Mouse (Mus musculus) embryonic stem cell, embryonic (primary cell): ENCODE measurements around the gene Smok3b.
"Not testable (repeated sequence)": the region's sequence is repeated elsewhere in the genome, so short reads cannot be mapped to it uniquely, and the experiment has no call there.

Experiments
- CTCF ChIA-PET, 4 experiments: fragments of 300-600 bp in 2 of 4; fragments of 350-600 bp in 2 of 4; sonication (Branson Sonifier 250); formaldehyde crosslinking; loops; one replicate each; lab custom pipeline; 2022; ENCODE audit warnings: inconsistent platforms in 2 of 4; lab: Charles Lee
- POLR2A ChIA-PET, 4 experiments: fragments of 300-600 bp in 2 of 4; fragments of 350-600 bp in 2 of 4; sonication (Branson Sonifier 250); formaldehyde crosslinking; loops; one replicate each; lab custom pipeline; 2022; ENCODE audit warnings: antibody characterized with exemption in 4 of 4, inconsistent platforms in 1 of 4; lab: Charles Lee

Smok3b gene

GRCm38 (mm10) chr5:138020961-138021479 lies at the start of gene Smok3b, which contains the start of gene Smok3a:
Smok3b (plus strand) TSS chr5:138021429.
Smok3a (plus strand) TSS chr5:138021261.
- POLR2A ChIA-PET, CTCF ChIA-PET: not testable (repeated sequence)

- POLR2A ChIA-PET: interaction anchor here in 2 of 4 experiments (0.7 to 1.1 kb wide), 2 partner anchors 95 to 113 kb away, joined by 3 to 4 read pairs; no protein-coding TSS in a partner anchor
Measured at GRCm38 (mm10) chr5:137973161-137973560, 48.1 kb upstream of the Smok3b start.

GRCm38 (mm10) chr5:137973738-137974137 lies 47.5 kb upstream of the Smok3b start:
- CTCF ChIA-PET: interaction anchor here (0.6 to 2.0 kb wide), 16 partner anchors 11 to 455 kb away, joined by 3 to 8 read pairs (median 4); partner anchors contain the start of genes Gigyf1 (in 1 of the 4) and Gjc3 (in 1 of the 4)
- POLR2A ChIA-PET: interaction anchor here in 2 of 4 experiments (0.7 to 1.1 kb wide), 2 partner anchors 95 to 112 kb away, joined by 3 to 4 read pairs; no protein-coding TSS in a partner anchor

More at GRCm38 (mm10) chr5:137973161-137973560, 48.1 kb upstream of the Smok3b start:
- CTCF ChIA-PET: interaction anchor here (0.6 to 2.0 kb wide), 16 partner anchors 10 to 455 kb away, joined by 3 to 8 read pairs (median 4); partner anchors contain the start of genes Gigyf1 (in 1 of the 4) and Gjc3 (in 1 of the 4)

- CTCF ChIA-PET: interaction anchor here in 1 of 4 experiments (0.6 kb wide), 1 partner anchor 225 kb away, joined by 4 read pairs; no protein-coding TSS in a partner anchor
- POLR2A ChIA-PET: no interaction called here
Measured at GRCm38 (mm10) chr5:137974724-137975123, 46.5 kb upstream of the Smok3b start.

- ChIA-PET CTCF (no interaction called here), POLR2A (no interaction called here)
Measured at GRCm38 (mm10) chr5:137975434-137975833, 45.8 kb upstream of the Smok3b start.

GRCm38 (mm10) chr5:137977291-137977690 lies 43.9 kb upstream of the Smok3b start:
- POLR2A ChIA-PET: no interaction called here
- CTCF ChIA-PET: no interaction called here

- ChIA-PET CTCF (no interaction called here), POLR2A (no interaction called here)
Measured at GRCm38 (mm10) chr5:137979081-137979480, 42.1 kb upstream of the Smok3b start.

- CTCF ChIA-PET: no interaction called here
- POLR2A ChIA-PET: no interaction called here
Measured at GRCm38 (mm10) chr5:137981300-137981699, 39.9 kb upstream of the Smok3b start, which contains the start of gene Azgp1. Azgp1 (plus strand) TSS chr5:137981520.

GRCm38 (mm10) chr5:137986351-137986750 lies 34.9 kb upstream of the Smok3b start:
- CTCF ChIA-PET: no interaction called here
- POLR2A ChIA-PET: no interaction called here

- CTCF ChIA-PET: no interaction called here
Measured at GRCm38 (mm10) chr5:138009437-138009836, 11.8 kb upstream of the Smok3b start.

GRCm38 (mm10) chr5:138012382-138012781 lies 8.8 kb upstream of the Smok3b start:
- ChIA-PET POLR2A (no interaction called here), CTCF (no interaction called here)

More at GRCm38 (mm10) chr5:138009437-138009836, 11.8 kb upstream of the Smok3b start:
- POLR2A ChIA-PET: interaction anchor here in 3 of 4 experiments (0.5 to 0.6 kb wide), 3 partner anchors 13 to 313 kb away, joined by 3 read pairs; no protein-coding TSS in a partner anchor

- ChIA-PET CTCF (no interaction called here), POLR2A (no interaction called here)
Measured at GRCm38 (mm10) chr5:138016530-138016929, 4.7 kb upstream of the Smok3b start.

- ChIA-PET POLR2A (no interaction called here), CTCF (no interaction called here)
Measured at GRCm38 (mm10) chr5:138016997-138017396, 4.2 kb upstream of the Smok3b start.

- POLR2A ChIA-PET, CTCF ChIA-PET: not testable (repeated sequence)
Measured at GRCm38 (mm10) chr5:138019577-138019976, 1.7 kb upstream of the Smok3b start.

GRCm38 (mm10) chr5:138052894-138053293 lies 31.7 kb downstream of the Smok3b start, which contains the start of gene Smok3c:
Smok3c (plus strand) TSS chr5:138053194.
- POLR2A ChIA-PET, CTCF ChIA-PET: not testable (repeated sequence)

- CTCF ChIA-PET: interaction anchor here in 2 of 4 experiments (0.6 to 0.9 kb wide), 3 partner anchors 84 to 149 kb away, joined by 3 to 4 read pairs (median 3); no protein-coding TSS in a partner anchor
- POLR2A ChIA-PET: no interaction called here
Measured at GRCm38 (mm10) chr5:138073803-138074202, 52.6 kb downstream of the Smok3b start.

- ChIA-PET POLR2A (interaction anchor here in 2 of 4 experiments (0.7 to 1.5 kb wide), 4 partner anchors 9 to 119 kb away, joined by 3 to 7 read pairs (median 5); partner anchors contain the start of genes Zkscan1 (in 2 of the 2) and Mblac1 (in 1 of the 2)), CTCF (no interaction called here)
Measured at GRCm38 (mm10) chr5:138075684-138076083, 54.5 kb downstream of the Smok3b start.

GRCm38 (mm10) chr5:138076148-138076547 lies 54.9 kb downstream of the Smok3b start:
- CTCF ChIA-PET: no interaction called here
- POLR2A ChIA-PET: interaction anchor here in 2 of 4 experiments (0.9 to 1.5 kb wide), 3 partner anchors 8 to 37 kb away, joined by 3 to 7 read pairs (median 7); partner anchors contain the start of gene Zkscan1 (in 2 of the 2)

GRCm38 (mm10) chr5:138080456-138080855 lies 59.2 kb downstream of the Smok3b start:
- CTCF ChIA-PET: interaction anchor here in 2 of 4 experiments (0.6 to 1.5 kb wide), 3 partner anchors 11 to 425 kb away, joined by 3 read pairs; no protein-coding TSS in a partner anchor
- POLR2A ChIA-PET: interaction anchor here (0.6 to 2.7 kb wide), 12 partner anchors 10 to 917 kb away, joined by 3 to 25 read pairs (median 4); partner anchors contain the start of genes Cnpy4 (in 1 of the 4), Taf6 (in 1 of the 4) and Zscan21 (in 1 of the 4)
